Mouse (Mus musculus): ENCODE measurements around the gene Fbxo41. TPM values are rescaled to one million over a fixed set of nuclear protein-coding genes. Genes with fewer than 3 reads are reported as not detected.

Fbxo41 gene
- 0.16 TPM for polyA plus RNA-seq (2017; shearing (Covaris generic))

GRCm38 (mm10) chr6:85502911-85503250, at the start of gene Fbxo41:
TSS of gene Fbxo41 (minus strand) at chr6:85502994.

GRCm38 (mm10) chr6:85513531-85513910, 10.7 kb upstream of the Fbxo41 start, which contains the start of gene Egr4:
TSS of gene Egr4 (minus strand) at chr6:85513589.

GRCm38 (mm10) chr6:85451664-85452410, 51.0 kb downstream of the Fbxo41 start, which contains the start of gene Pradc1:
TSS of gene Pradc1 (minus strand) at chr6:85451970.

GRCm38 (mm10) chr6:85450697-85451663, 51.8 kb downstream of the Fbxo41 start, which contains the start of gene Cct7:
TSS of gene Cct7 (plus strand) at chr6:85451514.

GRCm38 (mm10) chr6:85431842-85432431, 70.9 kb downstream of the Fbxo41 start, which contains the start of gene Smyd5:
TSS of gene Smyd5 (plus strand) at chr6:85431989.

GRCm38 (mm10) chr6:85423836-85424379, 78.9 kb downstream of the Fbxo41 start, which contains the start of gene Noto:
TSS of gene Noto (plus strand) at chr6:85423886.

Other genes starting within 250 kb of the Fbxo41 start
- 1.1 TPM for gene Sfxn5, start 169.6 kb downstream of the Fbxo41 start, polyA plus RNA-seq (2017; shearing (Covaris generic))
- gene Rab11fip5, start 128.4 kb downstream of the Fbxo41 start, polyA plus RNA-seq (2017; shearing (Covaris generic)), result 0.43 TPM
- gene Noto, start 79.1 kb downstream of the Fbxo41 start, polyA plus RNA-seq (2017; shearing (Covaris generic)), result not detected
- 42.9 TPM for gene Smyd5, start 71.0 kb downstream of the Fbxo41 start, polyA plus RNA-seq (2017; shearing (Covaris generic))
- 302 TPM for gene Cct7, start 51.5 kb downstream of the Fbxo41 start, polyA plus RNA-seq (2017; shearing (Covaris generic))
- gene Pradc1, start 51.0 kb downstream of the Fbxo41 start, polyA plus RNA-seq (2017; shearing (Covaris generic)), result 10.8 TPM
- 0.46 TPM for gene Egr4, start 10.6 kb upstream of the Fbxo41 start, polyA plus RNA-seq (2017; shearing (Covaris generic))
- 1.8 TPM for gene Alms1, start 84.5 kb upstream of the Fbxo41 start, polyA plus RNA-seq (2017; shearing (Covaris generic))
- gene Nat8f7, start 210.2 kb upstream of the Fbxo41 start, polyA plus RNA-seq (2017; shearing (Covaris generic)), result not detected

All from effector memory CD4-positive, alpha-beta T cell, adult 7 months (primary cell).